Mouse (Mus musculus) layer of hippocampus, adult 9-11 months (tissue): Measurements from ENCODE around the gene Tex13c1.

Source experiments
- DNase-seq: peaks from one replicate; pipeline ENCODE4 v3.0.0; 2022

Gene Tex13c1

GRCm38 (mm10) chrX:43590860-43591259 is at the start of gene Tex13c1:
TSS of gene Tex13c1 (plus strand) at chrX:43591160.
- DNase-seq: no peak
